Mouse (Mus musculus): ENCODE results near the gene Erich6b. TPM values are rescaled to one million over a fixed set of nuclear protein-coding genes. Genes with fewer than 3 reads are reported as not detected.
A peak's percentile ranks its signal among the peaks of the same experiment; 100 is the strongest.

The Erich6b gene
- polyA plus RNA-seq, 1 experiment from 2014 or later: not detected

DNA sequence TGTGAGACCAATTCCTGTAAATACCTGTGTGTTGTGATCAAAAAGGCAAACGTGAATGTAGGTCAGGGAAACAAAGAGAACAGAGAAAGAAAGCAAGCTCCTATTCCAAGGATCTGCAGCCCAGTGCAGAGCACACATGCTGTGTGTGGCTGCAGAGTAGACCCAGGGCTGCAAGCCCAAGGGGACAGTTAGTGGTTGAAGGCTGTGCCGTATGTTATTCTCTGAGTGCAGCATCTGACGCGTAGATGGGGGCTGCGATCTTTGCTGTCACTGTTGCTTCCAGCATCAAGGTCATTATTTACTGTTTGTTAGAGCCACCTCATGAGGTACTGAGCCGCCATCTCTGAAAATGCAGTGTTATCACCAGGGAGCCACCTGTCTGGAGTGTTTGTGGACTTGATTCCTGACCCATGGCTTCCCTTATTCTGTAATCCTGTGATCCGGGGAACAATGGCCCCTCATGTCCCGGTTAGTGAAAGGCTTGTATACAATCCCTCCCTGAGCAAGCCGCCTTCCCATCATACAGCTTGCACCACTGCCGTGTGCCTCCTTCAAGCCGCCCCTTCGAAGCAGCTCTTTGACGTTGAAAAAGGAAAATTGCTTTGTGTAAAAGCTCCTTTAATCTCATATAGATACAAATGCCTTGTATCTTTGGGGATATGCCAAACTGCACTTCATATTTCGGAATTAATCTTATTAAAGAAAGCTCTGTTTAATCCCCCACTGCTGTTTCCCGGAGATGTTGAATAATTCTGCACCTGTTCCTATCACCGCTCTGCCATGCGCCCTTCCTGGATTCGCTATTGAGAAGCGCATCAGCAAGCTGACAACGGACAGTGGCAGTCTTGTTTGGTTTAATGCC is 5.1 kb downstream of the Erich6b start:
- Histone ChIP-seq H3K4me1 (no peaks in the 10 kb centered on the region), H3K27me3 (ENCODE audit: insufficient read depth, poor library complexity, severe bottlenecking) (no peaks in the 10 kb centered on the region), H3K9me3 (no peaks in the 10 kb centered on the region), H3K27ac (no peak overlapping the region), H3K36me3 (no peaks in the 10 kb centered on the region), H3K4me3 (no peak overlapping the region)
- DNase-seq (ENCODE audit: low spot score): no peak
- 66% methylated on average over 20 of the region's 20 CpGs for WGBS

DNA sequence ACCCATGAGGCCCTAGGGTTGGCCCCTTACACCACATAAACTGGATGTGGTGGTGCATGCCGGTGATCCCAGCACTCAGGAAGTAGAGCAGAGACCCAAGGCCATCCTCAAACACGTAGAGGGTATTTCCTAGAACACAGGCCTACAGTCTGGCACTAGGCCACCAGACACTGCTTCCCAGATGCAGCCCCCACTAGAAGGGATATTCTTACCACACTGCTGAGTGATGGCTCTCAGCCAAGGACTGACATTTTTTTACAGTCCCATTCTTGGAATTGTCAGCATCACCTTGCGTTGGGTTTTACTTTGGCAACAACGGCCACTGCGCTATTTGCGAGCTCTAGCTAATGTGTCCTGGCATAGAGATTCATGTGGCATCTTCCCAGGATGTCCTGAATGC is 18.9 kb downstream of the Erich6b start:
- no peak overlapping the region for H3K4me3 ChIP-seq

GRCm38 (mm10) chr14:75661548-75661947 is 19.5 kb downstream of the Erich6b start:
- H3K9me3 ChIP-seq: no peaks in the 10 kb centered on the region
- H3K36me3 ChIP-seq: no peaks in the 10 kb centered on the region
- H3K4me3 ChIP-seq: no peak overlapping the region
- no peaks in the 10 kb centered on the region for H3K27me3 ChIP-seq (ENCODE audit: insufficient read depth, poor library complexity, severe bottlenecking)
- 78% methylated on average over 8 of the region's 8 CpGs for WGBS
- H3K27ac ChIP-seq: no peak overlapping the region
- DNase-seq (ENCODE audit: low spot score): no peak
- H3K4me1 ChIP-seq: no peaks in the 10 kb centered on the region

More for the DNA sequence above, 18.9 kb downstream of the Erich6b start:
- 75% methylated on average over 6 of the region's 6 CpGs for WGBS
- DNase-seq (ENCODE audit: low spot score): no peak
- Histone ChIP-seq H3K36me3 (no peaks in the 10 kb centered on the region), H3K27ac (no peak overlapping the region), H3K9me3 (no peaks in the 10 kb centered on the region), H3K27me3 (ENCODE audit: insufficient read depth, poor library complexity, severe bottlenecking) (no peaks in the 10 kb centered on the region), H3K4me1 (no peaks in the 10 kb centered on the region)

DNA sequence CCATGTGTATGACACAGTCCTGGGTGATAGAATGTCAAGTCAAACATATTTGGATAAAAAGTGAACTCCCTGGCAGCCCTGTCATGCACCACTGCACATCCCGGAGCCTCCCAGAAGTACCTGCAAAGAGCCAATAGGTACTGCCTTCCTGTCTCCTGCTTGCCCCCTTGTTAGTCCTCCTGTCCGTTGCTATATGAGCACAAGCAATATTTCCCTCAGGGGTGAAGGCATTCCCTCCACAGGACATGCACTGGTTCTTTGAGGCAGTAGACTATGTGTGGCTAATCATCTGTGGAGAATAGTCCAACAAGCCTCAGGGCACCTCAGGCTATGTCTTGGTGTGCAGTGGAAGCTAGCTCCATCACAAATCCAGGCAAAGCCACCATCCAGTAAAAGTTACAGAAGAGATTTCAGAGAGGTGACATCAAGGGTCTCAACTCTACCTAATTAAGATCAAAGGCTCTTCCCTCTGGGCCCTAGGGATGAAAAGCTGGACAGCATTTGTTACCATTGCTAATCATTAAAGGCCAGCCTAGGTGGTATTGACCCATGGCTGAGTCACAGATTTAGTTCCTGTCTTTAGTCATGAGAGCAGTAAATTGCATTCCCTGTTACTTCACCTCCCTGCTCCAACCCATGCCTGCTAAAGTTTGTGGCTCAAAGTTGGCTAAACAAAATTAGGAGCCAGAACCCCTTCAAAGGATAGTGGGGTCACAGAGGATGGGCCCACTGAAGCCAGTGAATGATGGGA is 23.5 kb downstream of the Erich6b start:
- Histone ChIP-seq H3K27ac (no peak overlapping the region), H3K4me1 (no peaks in the 10 kb centered on the region), H3K36me3 (no peaks in the 10 kb centered on the region), H3K27me3 (ENCODE audit: insufficient read depth, poor library complexity, severe bottlenecking) (no peaks in the 10 kb centered on the region), H3K9me3 (no peaks in the 10 kb centered on the region), H3K4me3 (no peak overlapping the region)
- WGBS: 90% methylated on average over 2 of the region's 2 CpGs
- no peak for DNase-seq (ENCODE audit: low spot score)

DNA sequence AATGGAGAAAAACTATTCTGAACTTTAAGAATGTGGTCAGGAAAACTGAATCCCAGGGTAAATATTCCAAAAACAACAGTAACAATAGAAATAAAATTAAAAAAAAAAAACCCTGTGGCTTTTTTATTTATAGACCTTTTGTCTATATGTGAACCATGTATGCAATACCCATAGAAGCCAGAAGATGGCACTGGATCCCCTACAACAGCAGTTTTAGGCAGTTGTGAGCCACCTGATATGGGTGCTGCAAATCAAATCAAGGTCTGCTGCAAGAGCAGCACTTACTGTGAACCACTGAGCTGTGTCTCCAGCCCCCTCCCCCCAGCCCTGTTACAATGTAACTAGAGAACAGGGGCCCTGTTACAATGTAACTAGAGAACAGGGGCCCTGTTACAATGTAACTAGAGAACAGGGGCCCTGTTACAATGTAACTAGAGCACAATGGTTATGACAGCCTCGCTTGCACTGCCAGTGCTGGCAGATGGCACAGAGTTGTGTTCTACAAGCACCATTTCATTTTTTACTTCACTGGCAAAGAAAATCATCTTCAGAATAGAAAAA is 27.1 kb downstream of the Erich6b start:
- no peaks in the 10 kb centered on the region for H3K36me3 ChIP-seq
- H3K4me3 ChIP-seq: no peak overlapping the region
- no peaks in the 10 kb centered on the region for H3K27me3 ChIP-seq (ENCODE audit: insufficient read depth, poor library complexity, severe bottlenecking)
- H3K4me1 ChIP-seq: no peaks in the 10 kb centered on the region
- DNase-seq (ENCODE audit: low spot score): no peak
- no peaks in the 10 kb centered on the region for H3K9me3 ChIP-seq
- 71% methylated on average over 1 of the region's 1 CpGs for WGBS
- no peak overlapping the region for H3K27ac ChIP-seq

GRCm38 (mm10) chr14:75676316-75676715 is 34.3 kb downstream of the Erich6b start:
- Histone ChIP-seq H3K27me3 (ENCODE audit: insufficient read depth, poor library complexity, severe bottlenecking) (no peaks in the 10 kb centered on the region), H3K27ac (no peak overlapping the region), H3K36me3 (no peaks in the 10 kb centered on the region), H3K9me3 (no peaks in the 10 kb centered on the region), H3K4me3 (no peak overlapping the region), H3K4me1 (no peaks in the 10 kb centered on the region)
- WGBS: 63% methylated on average over 6 of the region's 6 CpGs
- DNase-seq (ENCODE audit: low spot score): no peak

GRCm38 (mm10) chr14:75690428-75690827 is 48.4 kb downstream of the Erich6b start:
- WGBS: 94% methylated on average over 2 of the region's 2 CpGs
- H3K4me3 ChIP-seq: no peak overlapping the region
- no peaks in the 10 kb centered on the region for H3K9me3 ChIP-seq
- no peak for DNase-seq (ENCODE audit: low spot score)
- H3K36me3 ChIP-seq: no peaks in the 10 kb centered on the region
- H3K27me3 ChIP-seq (ENCODE audit: insufficient read depth, poor library complexity, severe bottlenecking): no peaks in the 10 kb centered on the region
- H3K27ac ChIP-seq: no peak overlapping the region
- no peaks in the 10 kb centered on the region for H3K4me1 ChIP-seq

DNA sequence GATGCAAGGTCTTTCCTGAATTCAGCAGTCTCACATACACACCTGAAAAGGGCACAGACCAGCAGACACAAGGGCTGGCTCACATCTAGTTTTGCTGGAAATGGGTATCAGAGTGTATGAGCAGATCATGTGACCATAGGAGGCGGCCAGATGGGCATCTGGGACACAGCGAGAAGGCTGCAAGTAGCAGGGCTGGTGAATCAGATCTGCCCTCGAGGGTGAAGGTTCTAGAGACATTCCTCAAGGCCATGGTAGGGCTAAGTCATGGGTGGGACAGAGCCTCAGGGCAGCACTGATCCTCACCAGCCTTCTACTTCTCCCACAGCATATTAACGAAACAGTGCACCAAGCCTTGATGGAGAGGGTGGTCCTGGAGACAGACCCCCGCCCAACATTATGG is 54.0 kb downstream of the Erich6b start:
- 82% methylated on average over 5 of the region's 5 CpGs for WGBS
- DNase-seq (ENCODE audit: low spot score): peak; percentile 6
- H3K4me1 ChIP-seq: no peaks in the 10 kb centered on the region
- no peaks in the 10 kb centered on the region for H3K9me3 ChIP-seq
- no peak overlapping the region for H3K27ac ChIP-seq
- no peaks in the 10 kb centered on the region for H3K27me3 ChIP-seq (ENCODE audit: insufficient read depth, poor library complexity, severe bottlenecking)
- peaks cover 2% of the 10 kb centered on the region; the same call in 1 of the 2 replicates for H3K36me3 ChIP-seq
- no peak overlapping the region for H3K4me3 ChIP-seq

DNA sequence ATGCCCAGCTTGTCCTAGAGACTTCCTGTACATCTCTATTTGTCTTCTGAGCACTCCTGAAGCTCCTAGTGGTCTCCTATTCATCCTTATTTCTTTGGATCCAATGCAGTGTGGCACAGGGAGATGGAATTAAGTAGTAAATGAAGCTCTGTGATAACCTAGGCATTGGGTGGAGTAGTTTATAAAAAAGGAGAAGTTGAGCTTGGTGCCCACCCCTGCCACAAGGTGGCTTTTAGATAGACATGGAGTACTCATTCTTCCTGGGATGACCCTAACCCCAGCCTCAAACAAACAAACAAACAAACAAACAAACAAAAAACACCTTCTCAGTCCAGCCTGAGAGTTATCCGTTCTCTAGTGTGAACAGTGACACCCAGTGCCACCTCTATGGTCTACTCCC is 55.9 kb downstream of the Erich6b start:
- no peaks in the 10 kb centered on the region for H3K4me1 ChIP-seq
- no peak overlapping the region for H3K27ac ChIP-seq
- no peak overlapping the region for H3K4me3 ChIP-seq
- no peaks in the 10 kb centered on the region for H3K27me3 ChIP-seq (ENCODE audit: insufficient read depth, poor library complexity, severe bottlenecking)
- H3K36me3 ChIP-seq: peaks cover 15% of the 10 kb centered on the region
- H3K9me3 ChIP-seq: no peaks in the 10 kb centered on the region
- peak; percentile 13 for DNase-seq (ENCODE audit: low spot score)
- WGBS: 91% methylated on average over 1 of the region's 1 CpGs

- Histone ChIP-seq H3K4me1 (no peaks in the 10 kb centered on the region), H3K36me3 (peaks cover 71% of the 10 kb centered on the region), H3K27ac (no peak overlapping the region), H3K9me3 (no peaks in the 10 kb centered on the region), H3K4me3 (no peak overlapping the region), H3K27me3 (ENCODE audit: insufficient read depth, poor library complexity, severe bottlenecking) (no peaks in the 10 kb centered on the region)
- WGBS: 80% methylated on average over 4 of the region's 4 CpGs
- DNase-seq (ENCODE audit: low spot score): peak; percentile 20
Measured at GRCm38 (mm10) chr14:75706647-75707046, 64.6 kb downstream of the Erich6b start.

DNA sequence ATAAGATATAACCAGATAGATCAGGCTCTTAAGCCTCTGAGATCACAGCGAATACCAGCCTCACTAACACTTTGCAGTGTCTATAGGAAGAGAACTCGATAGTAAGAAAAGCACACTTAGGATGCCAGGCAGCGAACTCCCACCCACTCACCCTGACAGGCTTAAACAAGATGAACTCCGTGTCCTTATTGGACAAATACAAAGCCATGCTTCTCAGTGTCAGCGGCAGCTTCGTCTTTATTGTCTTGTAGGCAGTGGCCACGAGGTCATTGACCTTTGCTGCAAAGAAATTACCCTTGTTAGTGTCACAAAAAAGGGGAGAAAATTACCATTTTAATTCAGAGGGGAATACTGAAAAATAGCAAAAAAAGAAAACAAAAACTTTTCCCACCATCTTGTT is 65.7 kb downstream of the Erich6b start:
- Histone ChIP-seq H3K9me3 (no peaks in the 10 kb centered on the region), H3K27ac (no peak overlapping the region), H3K27me3 (ENCODE audit: insufficient read depth, poor library complexity, severe bottlenecking) (no peaks in the 10 kb centered on the region), H3K4me1 (no peaks in the 10 kb centered on the region), H3K4me3 (no peak overlapping the region), H3K36me3 (peaks cover 75% of the 10 kb centered on the region)
- DNase-seq (ENCODE audit: low spot score): peak; percentile 51
- 87% methylated on average over 7 of the region's 7 CpGs for WGBS

DNA sequence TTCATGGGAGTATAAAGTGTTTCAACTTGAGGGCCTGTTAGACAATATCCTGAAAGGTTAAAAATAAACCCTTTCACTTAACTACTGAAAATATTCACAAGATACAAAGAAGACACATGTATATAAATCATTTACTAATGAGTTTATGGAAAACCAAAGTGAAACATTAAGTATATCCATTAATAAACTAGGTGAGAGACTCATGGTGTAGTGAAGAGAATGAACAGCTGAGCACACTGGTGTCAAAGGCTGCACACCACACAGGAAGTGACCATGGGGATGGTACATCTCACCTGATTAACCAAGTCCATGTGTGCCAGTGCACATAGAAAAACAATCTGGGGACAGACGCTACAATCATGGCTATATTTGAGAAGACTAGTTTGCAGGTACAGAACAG is 66.9 kb downstream of the Erich6b start:
- no peaks in the 10 kb centered on the region for H3K9me3 ChIP-seq
- H3K36me3 ChIP-seq: peaks cover 73% of the 10 kb centered on the region
- WGBS: 94% methylated on average over 1 of the region's 1 CpGs
- no peak overlapping the region for H3K4me3 ChIP-seq
- peak; percentile 50 for DNase-seq (ENCODE audit: low spot score)
- H3K27ac ChIP-seq: no peak overlapping the region
- H3K4me1 ChIP-seq: no peaks in the 10 kb centered on the region
- H3K27me3 ChIP-seq (ENCODE audit: insufficient read depth, poor library complexity, severe bottlenecking): no peaks in the 10 kb centered on the region

DNA sequence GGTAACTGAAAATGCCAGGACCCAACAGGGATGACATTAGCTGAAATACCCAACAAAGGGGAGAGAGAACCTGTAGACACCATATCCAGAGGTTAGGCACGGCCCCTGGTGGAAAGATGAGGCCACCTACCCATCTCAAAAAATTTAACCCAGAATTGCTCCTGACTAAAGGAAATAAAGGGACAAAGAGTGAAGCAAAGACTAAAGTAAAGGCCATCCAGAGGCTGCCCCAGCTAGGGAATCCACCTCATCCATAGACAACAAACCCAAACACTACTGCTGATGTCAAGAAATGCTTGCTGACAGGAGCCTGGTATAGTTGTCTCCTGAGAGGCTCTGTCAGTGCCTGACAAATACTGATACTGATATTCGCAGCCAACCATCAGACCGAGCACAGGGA is 69.7 kb downstream of the Erich6b start:
- Histone ChIP-seq H3K27ac (no peak overlapping the region), H3K4me1 (no peaks in the 10 kb centered on the region), H3K9me3 (no peaks in the 10 kb centered on the region), H3K27me3 (ENCODE audit: insufficient read depth, poor library complexity, severe bottlenecking) (no peaks in the 10 kb centered on the region), H3K4me3 (no peak overlapping the region), H3K36me3 (peaks cover 79% of the 10 kb centered on the region)
- DNase-seq (ENCODE audit: low spot score): peak; percentile 27
- WGBS: 94% methylated on average over 3 of the region's 3 CpGs

All from heart, embryonic 10.5 days (tissue).